Mouse (Mus musculus) thymus, adult 18-20 months (tissue): Measurements from ENCODE around the gene Rnf111.

Experiments used
- DNase-seq, 2 experiments: peaks; one replicate each; pipeline ENCODE4 v3.0.0; 2022; ENCODE audit warnings: mixed read lengths in 2 of 2

Rnf111 gene

GRCm38 (mm10) chr9:70391660-70392562 lies 111.6 kb downstream of the Rnf111 start:
- no peak for DNase-seq

- DNase-seq, result no peak
Measured at GRCm38 (mm10) chr9:70391042-70391441, 112.5 kb downstream of the Rnf111 start.

- DNase-seq, result no peak
Measured at GRCm38 (mm10) chr9:70389548-70389947, 114.0 kb downstream of the Rnf111 start.

GRCm38 (mm10) chr9:70387410-70388119 lies 116.0 kb downstream of the Rnf111 start:
- no peak for DNase-seq

- DNase-seq, result no peak
Measured at GRCm38 (mm10) chr9:70384958-70385728, 118.4 kb downstream of the Rnf111 start.

- no peak for DNase-seq
Measured at GRCm38 (mm10) chr9:70384494-70384893, 119.0 kb downstream of the Rnf111 start.

GRCm38 (mm10) chr9:70383750-70384149 lies 119.8 kb downstream of the Rnf111 start:
- no peak for DNase-seq

GRCm38 (mm10) chr9:70382091-70382490 lies 121.4 kb downstream of the Rnf111 start:
- DNase-seq, result no peak

- no peak for DNase-seq
Measured at GRCm38 (mm10) chr9:70379502-70380467, 123.7 kb downstream of the Rnf111 start.
